Mouse (Mus musculus): Measurements from ENCODE around the gene Nrxn2. TPM values are rescaled to one million over a fixed set of nuclear protein-coding genes. Genes with fewer than 3 reads are reported as not detected.

Nrxn2 gene
- polyA plus RNA-seq, 1 experiment from 2014 or later: 1.1 TPM

GRCm38 (mm10) chr19:6497150-6497801, 78.7 kb downstream of the Nrxn2 start:
- Histone ChIP-seq H3K4me3 (peak overlapping the region; percentile 63), H3K27ac (peak overlapping the region; percentile 42; the same call in 1 of the 2 replicates), H3K27me3 (ENCODE audit: insufficient read depth, poor library complexity, severe bottlenecking) (peaks cover 100% of the 10 kb centered on the region), H3K36me3 (no peaks in the 10 kb centered on the region), H3K9me3 (no peaks in the 10 kb centered on the region), H3K4me1 (peaks cover 22% of the 10 kb centered on the region)
- DNase-seq (ENCODE audit: low spot score): no peak
- WGBS: 0% methylated on average over 12 of the region's 39 CpGs

GRCm38 (mm10) chr19:6497803-6498202, 79.3 kb downstream of the Nrxn2 start:
- H3K4me3 ChIP-seq: peak overlapping the region; percentile 63
- no peaks in the 10 kb centered on the region for H3K36me3 ChIP-seq
- WGBS: 2% methylated on average over 39 of the region's 39 CpGs
- no peaks in the 10 kb centered on the region for H3K9me3 ChIP-seq
- DNase-seq (ENCODE audit: low spot score): no peak
- H3K4me1 ChIP-seq: peaks cover 26% of the 10 kb centered on the region
- peak overlapping the region; percentile 42; the same call in 1 of the 2 replicates for H3K27ac ChIP-seq
- peaks cover 100% of the 10 kb centered on the region for H3K27me3 ChIP-seq (ENCODE audit: insufficient read depth, poor library complexity, severe bottlenecking)

- H3K27me3 ChIP-seq (ENCODE audit: insufficient read depth, poor library complexity, severe bottlenecking): peaks cover 100% of the 10 kb centered on the region
- peak overlapping the region; percentile 63 for H3K4me3 ChIP-seq
- peaks cover 26% of the 10 kb centered on the region for H3K4me1 ChIP-seq
- 4% methylated on average over 35 of the region's 38 CpGs for WGBS
- no peaks in the 10 kb centered on the region for H3K9me3 ChIP-seq
- DNase-seq (ENCODE audit: low spot score): no peak
- 0 out of 2 replicates have a peak overlapping the region, but pooled peaks have one; percentile 42 for H3K27ac ChIP-seq
- no peaks in the 10 kb centered on the region for H3K36me3 ChIP-seq
Observed at GRCm38 (mm10) chr19:6498350-6499131, 80.0 kb downstream of the Nrxn2 start.

GRCm38 (mm10) chr19:6499860-6500635, 81.5 kb downstream of the Nrxn2 start:
- no peak overlapping the region for H3K4me3 ChIP-seq

GRCm38 (mm10) chr19:6500636-6501025, 82.1 kb downstream of the Nrxn2 start:
- no peaks in the 10 kb centered on the region for H3K36me3 ChIP-seq
- no peak overlapping the region for H3K27ac ChIP-seq
- no peak overlapping the region for H3K4me3 ChIP-seq
- peaks cover 100% of the 10 kb centered on the region for H3K27me3 ChIP-seq (ENCODE audit: insufficient read depth, poor library complexity, severe bottlenecking)
- 34% methylated on average over 2 of the region's 2 CpGs for WGBS
- H3K9me3 ChIP-seq: no peaks in the 10 kb centered on the region
- DNase-seq (ENCODE audit: low spot score): no peak
- peaks cover 29% of the 10 kb centered on the region for H3K4me1 ChIP-seq

More at GRCm38 (mm10) chr19:6499860-6500635, 81.5 kb downstream of the Nrxn2 start:
- no peak for DNase-seq (ENCODE audit: low spot score)
- Histone ChIP-seq H3K9me3 (no peaks in the 10 kb centered on the region), H3K36me3 (no peaks in the 10 kb centered on the region), H3K27ac (no peak overlapping the region), H3K4me1 (peaks cover 29% of the 10 kb centered on the region), H3K27me3 (ENCODE audit: insufficient read depth, poor library complexity, severe bottlenecking) (peaks cover 100% of the 10 kb centered on the region)
- WGBS: 42% methylated on average over 6 of the region's 6 CpGs

GRCm38 (mm10) chr19:6502035-6502541, 83.6 kb downstream of the Nrxn2 start:
- Histone ChIP-seq H3K27ac (no peak overlapping the region), H3K36me3 (no peaks in the 10 kb centered on the region), H3K9me3 (no peaks in the 10 kb centered on the region), H3K27me3 (ENCODE audit: insufficient read depth, poor library complexity, severe bottlenecking) (peaks cover 100% of the 10 kb centered on the region), H3K4me1 (peaks cover 26% of the 10 kb centered on the region), H3K4me3 (peak overlapping the region; percentile 58)
- DNase-seq (ENCODE audit: low spot score): no peak
- WGBS: under 1% methylated on average over 25 of the region's 25 CpGs

- H3K27ac ChIP-seq: no peak overlapping the region
- H3K9me3 ChIP-seq: no peaks in the 10 kb centered on the region
- H3K4me3 ChIP-seq: peak overlapping the region; percentile 58
- peaks cover 20% of the 10 kb centered on the region for H3K4me1 ChIP-seq
- 3% methylated on average over 20 of the region's 20 CpGs for WGBS
- peaks cover 100% of the 10 kb centered on the region for H3K27me3 ChIP-seq (ENCODE audit: insufficient read depth, poor library complexity, severe bottlenecking)
- no peaks in the 10 kb centered on the region for H3K36me3 ChIP-seq
- peak; percentile 87 for DNase-seq (ENCODE audit: low spot score)
Observed at GRCm38 (mm10) chr19:6502543-6503319, 84.2 kb downstream of the Nrxn2 start.

- Histone ChIP-seq H3K27ac (no peak overlapping the region), H3K36me3 (no peaks in the 10 kb centered on the region), H3K4me1 (peaks cover 13% of the 10 kb centered on the region), H3K4me3 (no peak overlapping the region), H3K9me3 (no peaks in the 10 kb centered on the region), H3K27me3 (ENCODE audit: insufficient read depth, poor library complexity, severe bottlenecking) (peaks cover 96% of the 10 kb centered on the region)
- no peak for DNase-seq (ENCODE audit: low spot score)
- 33% methylated on average over 16 of the region's 16 CpGs for WGBS
Observed at GRCm38 (mm10) chr19:6503926-6504655, 85.6 kb downstream of the Nrxn2 start.

GRCm38 (mm10) chr19:6504656-6505045, 86.1 kb downstream of the Nrxn2 start:
- WGBS: 88% methylated on average over 12 of the region's 12 CpGs
- no peak for DNase-seq (ENCODE audit: low spot score)

GRCm38 (mm10) chr19:6507393-6507792, 88.9 kb downstream of the Nrxn2 start:
- Histone ChIP-seq H3K36me3 (no peaks in the 10 kb centered on the region), H3K4me1 (peaks cover 6% of the 10 kb centered on the region), H3K27ac (no peak overlapping the region), H3K9me3 (no peaks in the 10 kb centered on the region), H3K4me3 (no peak overlapping the region), H3K27me3 (ENCODE audit: insufficient read depth, poor library complexity, severe bottlenecking) (peaks cover 96% of the 10 kb centered on the region)
- no peak for DNase-seq (ENCODE audit: low spot score)
- 23% methylated on average over 10 of the region's 10 CpGs for WGBS

More at GRCm38 (mm10) chr19:6504656-6505045, 86.1 kb downstream of the Nrxn2 start:
- Histone ChIP-seq H3K4me1 (peaks cover 13% of the 10 kb centered on the region), H3K4me3 (no peak overlapping the region), H3K36me3 (no peaks in the 10 kb centered on the region), H3K27ac (no peak overlapping the region), H3K9me3 (no peaks in the 10 kb centered on the region), H3K27me3 (ENCODE audit: insufficient read depth, poor library complexity, severe bottlenecking) (peaks cover 96% of the 10 kb centered on the region)

- no peak for DNase-seq (ENCODE audit: low spot score)
- Histone ChIP-seq H3K27me3 (ENCODE audit: insufficient read depth, poor library complexity, severe bottlenecking) (peaks cover 95% of the 10 kb centered on the region), H3K36me3 (no peaks in the 10 kb centered on the region), H3K27ac (no peak overlapping the region), H3K9me3 (no peaks in the 10 kb centered on the region), H3K4me1 (peaks cover 18% of the 10 kb centered on the region), H3K4me3 (no peak overlapping the region)
- 60% methylated on average over 10 of the region's 10 CpGs for WGBS
Observed at GRCm38 (mm10) chr19:6509881-6510280, 91.3 kb downstream of the Nrxn2 start.

All from heart, embryonic 10.5 days (tissue).